Mouse (Mus musculus) layer of hippocampus, adult 18-20 months (tissue): ENCODE results near the gene Gm49486. TPM values are rescaled to one million over a fixed set of nuclear protein-coding genes. Genes with fewer than 3 reads are reported as not detected.

Experiments used
- DNase-seq, 2 experiments: peaks; one replicate each; pipeline ENCODE4 v3.0.0; 2022; ENCODE audit warnings: low spot score in 2 of 2
- long read RNA-seq: library from polyadenylated mRNA; stranded (forward); transcript quantifications from one replicate; pipeline ENCODE4 v2.0.0, GENCODE M21; 2021
- total RNA-seq, 2 experiments: library from RNA; stranded (reverse); gene quantifications; 2 replicates each; pipeline ENCODE4 v1.2.3; 2021

Gene Gm49486
- under 1 TPM in 1 of 2 experiments, not detected in 1; 0.28 TPM for total RNA-seq
- long read RNA-seq, result 0 reads

DNA sequence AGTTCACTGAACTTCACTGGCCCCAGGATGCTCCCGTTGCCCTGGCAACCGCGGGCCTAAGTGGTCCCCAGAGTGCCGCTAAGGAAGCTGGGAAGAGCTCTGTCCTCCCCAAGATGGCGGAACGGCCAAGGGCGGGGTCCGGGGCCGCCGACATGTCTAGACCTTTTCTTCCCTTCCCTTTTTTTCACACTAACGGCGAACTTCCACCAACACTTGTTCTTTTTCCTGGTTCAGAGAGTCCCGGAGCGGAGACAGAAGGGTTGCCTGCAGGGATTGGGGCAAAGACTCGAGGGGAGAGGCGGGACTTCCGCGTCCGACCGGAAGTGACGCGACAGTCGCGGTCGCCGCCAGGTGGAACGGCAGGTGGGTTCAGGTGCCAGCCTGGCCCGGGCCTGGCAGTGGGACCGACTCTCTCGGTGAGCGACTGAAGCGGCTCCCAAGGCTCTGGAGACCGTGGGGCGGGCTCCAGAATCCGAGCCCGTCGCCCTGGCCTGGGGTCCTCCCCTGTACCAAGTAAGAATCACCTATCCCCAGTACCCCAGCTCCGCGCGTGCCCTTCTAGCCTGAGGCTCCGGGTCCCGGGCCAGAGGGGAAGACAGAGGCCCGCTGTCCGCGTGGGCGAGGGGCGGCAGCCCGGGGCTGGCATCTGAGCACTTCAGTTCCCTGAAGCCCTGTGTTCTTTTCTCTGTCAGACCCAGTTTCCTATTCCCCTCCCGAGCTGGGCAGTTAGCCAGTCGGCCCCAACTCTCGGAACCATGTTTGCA lies at the start of gene Gm49486, which contains the start of gene Pick1:
TSS of gene Gm49486 (plus strand) at position 334 of the 764 bp plus-strand sequence.
TSS of gene Pick1 (plus strand) at position 116 of the 764 bp plus-strand sequence.
- peak; percentile 80 to 89 for DNase-seq

DNA sequence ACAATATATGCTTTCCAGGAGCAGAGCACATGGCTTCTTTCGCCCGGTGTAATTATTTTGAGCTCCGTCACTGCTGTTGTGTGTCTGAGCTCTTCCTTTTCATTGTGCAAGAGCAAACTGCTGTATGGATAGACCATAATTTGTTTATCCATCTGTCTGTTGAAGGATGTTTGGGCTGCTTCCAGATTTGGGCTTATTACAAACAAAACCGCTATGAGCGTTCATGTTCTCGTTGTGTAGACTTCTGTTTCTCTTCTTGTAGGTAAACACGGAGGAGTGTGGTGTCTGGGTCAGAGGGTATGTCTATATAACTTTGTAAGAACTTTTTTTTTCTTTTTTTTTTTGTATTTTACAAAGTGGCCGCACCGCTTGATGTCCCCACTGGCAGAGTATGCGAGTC lies 44.0 kb upstream of the Gm49486 start:
- no peak for DNase-seq

DNA sequence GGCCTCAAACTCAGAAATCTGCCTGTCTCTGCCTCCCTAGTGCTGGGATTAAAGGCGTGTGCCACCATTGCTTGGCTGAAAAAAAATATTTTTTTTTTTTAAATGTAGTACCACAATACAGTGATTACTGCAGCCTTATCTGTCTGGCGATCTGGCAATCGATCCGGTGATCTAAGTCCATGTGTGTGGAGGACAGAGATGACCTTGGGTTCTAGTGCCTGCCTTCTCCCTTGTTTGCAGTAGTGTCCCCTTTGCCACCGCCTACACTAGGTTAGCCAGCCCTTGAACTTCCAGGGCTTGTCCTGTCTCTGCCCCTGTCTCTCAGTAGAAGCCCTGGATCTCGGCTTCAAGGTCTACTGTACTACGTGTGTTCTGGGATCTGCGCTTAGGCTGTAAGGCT lies 41.4 kb upstream of the Gm49486 start:
- DNase-seq, result no peak

DNA sequence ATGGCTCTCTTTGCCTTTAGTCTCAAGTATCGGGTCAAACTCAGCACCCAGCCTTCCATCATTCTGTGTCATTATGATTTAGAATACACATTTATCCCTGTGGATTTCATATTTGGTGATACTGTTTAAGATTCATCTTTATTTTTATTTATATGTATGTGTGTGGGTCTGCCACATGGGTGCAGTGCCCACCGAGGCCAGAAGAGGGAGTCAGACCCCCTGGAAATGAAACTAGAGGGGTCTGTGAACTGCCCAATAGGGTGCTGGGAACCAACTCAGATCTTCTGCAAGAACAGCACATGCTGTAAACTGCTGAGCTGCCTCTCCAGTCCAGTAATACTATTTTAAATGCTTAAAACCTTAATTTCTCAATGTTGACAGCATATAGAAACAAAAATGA lies 37.8 kb upstream of the Gm49486 start:
- DNase-seq, result no peak

DNA sequence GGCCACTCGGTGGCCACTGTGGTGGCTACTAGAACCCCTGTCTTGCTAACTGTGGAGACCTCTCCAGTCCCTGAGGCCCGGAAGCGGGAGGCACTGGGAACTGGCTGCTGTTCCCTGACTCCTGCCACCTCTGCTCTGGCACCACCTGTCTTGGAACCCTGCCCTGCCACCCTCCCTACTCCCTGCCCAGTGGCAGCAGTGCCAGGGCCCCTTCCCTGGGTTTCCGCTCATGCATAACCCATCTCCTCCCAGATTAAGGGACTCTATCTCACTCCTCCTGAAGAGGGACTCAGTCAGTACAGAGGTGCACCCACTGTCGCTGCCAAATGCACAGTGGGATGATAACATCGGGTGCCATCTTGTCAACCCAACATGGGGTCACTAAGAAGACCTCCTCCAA lies 36.7 kb upstream of the Gm49486 start:
- DNase-seq, result no peak

DNA sequence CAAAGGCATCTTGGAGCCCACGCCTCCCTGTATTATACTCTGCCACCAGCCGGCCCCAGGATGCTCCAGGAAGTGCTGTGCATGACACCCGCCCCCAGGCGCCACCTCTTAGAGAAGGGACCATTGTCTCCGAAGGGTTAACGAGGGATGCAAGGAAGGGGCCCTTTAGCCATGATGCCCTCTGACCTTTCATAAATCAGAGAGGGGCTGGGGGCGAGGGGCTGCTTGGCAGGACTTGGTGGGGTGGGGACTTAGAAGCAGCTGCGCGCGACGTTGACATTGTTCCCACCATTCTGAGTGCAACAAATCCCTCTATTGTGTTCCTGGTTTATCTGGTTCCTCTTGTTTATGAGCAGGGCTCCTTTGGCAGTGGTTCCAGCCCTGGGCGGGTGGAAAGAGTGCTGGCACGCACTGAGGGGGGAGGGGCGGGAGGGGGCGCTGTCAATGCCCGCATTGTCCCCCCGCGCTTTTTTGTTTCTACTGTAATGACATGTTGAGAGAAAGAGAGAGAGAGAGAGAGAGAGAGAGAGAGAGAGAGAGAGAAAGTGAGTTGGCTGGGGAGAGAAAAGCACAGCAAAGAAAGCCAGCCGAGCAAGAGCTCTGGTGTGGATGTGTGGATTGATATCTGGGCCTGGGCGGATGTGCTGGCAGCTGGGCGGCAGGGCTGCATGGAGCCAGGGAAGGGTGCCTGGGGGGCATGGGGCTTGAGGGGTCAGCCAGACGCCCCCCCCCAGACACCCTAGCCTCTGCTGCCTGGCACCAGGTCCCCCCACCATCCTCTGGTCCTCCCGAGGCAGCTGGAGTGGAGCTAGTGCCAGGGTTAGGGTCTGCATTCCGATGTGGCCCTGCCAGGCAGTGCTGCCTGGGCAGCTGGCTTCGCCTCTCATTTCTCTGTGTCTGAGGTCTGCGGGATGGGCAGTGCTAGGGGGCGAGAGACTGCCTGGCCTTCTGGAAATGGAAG lies 36.0 kb upstream of the Gm49486 start:
- peak in 1 of 2 experiments; percentile 76 for DNase-seq

DNA sequence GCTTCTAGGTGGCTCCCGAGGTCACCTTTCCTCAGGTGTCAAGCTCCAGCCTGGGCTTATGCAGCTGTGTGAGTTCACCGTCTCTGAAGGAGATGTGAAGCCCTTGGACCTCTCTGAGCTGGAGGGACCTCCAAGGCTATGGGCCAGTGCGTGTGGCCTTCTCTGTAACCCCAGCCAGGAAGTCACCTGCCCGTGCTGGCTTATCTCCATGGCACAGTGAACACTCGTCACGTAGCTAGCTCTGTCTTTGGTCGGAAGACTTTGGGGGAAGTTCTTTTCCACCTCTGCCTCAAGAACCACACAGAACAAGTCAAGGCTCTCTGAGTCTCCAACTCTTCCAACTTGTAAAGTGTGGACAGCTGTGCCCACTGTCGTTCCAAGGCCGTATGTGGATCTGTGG lies 35.1 kb upstream of the Gm49486 start:
- no peak for DNase-seq

DNA sequence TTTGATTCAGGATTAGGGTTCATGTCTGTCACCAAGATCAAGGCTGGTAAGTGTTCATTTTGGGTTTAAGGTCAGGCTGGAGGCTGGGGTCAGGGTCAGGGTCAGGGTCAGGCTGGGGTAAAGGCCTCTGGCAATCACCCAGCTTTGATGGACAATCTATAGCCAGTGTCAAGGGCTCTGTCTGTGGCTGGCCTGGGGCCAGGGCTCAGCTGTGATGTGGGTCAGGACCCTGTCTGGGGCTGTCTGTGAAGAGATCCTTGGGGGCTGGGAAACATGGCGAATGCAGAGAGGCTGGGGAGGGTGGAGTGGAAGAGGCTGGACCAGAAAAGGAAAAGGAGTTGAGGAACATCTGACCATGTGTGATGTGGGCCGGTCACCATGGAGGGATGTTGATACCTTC lies 34.2 kb upstream of the Gm49486 start:
- DNase-seq, result no peak

DNA sequence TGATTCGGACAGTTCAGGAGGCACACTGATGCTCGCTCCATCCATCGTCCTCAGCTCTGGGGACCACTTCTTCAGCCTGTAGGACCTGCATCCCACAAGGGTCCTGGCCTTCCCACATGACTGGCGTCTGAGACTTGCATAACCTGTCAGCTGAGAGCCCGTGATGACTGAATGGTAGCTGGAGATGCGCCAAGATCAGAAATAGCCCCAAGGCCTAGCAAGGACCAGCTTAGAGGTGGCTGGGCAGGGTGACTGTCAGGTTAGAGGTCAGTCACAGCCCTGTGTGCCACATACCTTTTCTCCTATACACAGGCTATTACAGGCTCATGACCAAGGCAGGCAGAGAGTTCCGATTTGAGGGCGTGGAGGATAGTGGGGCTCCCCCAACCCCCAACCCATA lies 33.7 kb upstream of the Gm49486 start:
- no peak for DNase-seq

DNA sequence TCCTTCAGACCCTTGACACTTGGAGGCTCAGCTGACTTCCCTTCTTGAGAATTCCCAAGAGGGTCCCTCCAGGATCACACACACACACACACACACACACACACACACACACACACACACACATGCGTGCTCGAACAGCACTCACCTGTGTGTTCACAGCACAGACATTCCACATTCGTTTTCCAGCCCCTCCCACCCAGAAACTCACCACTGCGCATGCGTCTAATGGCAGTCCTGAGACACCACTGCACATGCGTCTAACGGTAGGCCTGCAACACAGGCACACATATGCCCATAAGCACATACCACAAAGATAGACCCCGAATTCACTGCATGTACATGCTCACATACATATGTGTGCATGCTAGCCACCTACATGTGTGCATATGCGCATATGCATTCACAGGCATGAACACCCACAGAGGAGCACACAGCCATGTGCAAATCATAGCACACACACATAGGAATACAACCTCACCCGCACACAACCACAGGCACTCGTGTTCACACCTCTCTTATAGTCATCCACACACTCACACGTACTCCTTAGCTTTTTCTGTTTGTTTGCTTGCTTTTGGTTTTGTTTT lies 29.7 kb upstream of the Gm49486 start:
- no peak for DNase-seq

DNA sequence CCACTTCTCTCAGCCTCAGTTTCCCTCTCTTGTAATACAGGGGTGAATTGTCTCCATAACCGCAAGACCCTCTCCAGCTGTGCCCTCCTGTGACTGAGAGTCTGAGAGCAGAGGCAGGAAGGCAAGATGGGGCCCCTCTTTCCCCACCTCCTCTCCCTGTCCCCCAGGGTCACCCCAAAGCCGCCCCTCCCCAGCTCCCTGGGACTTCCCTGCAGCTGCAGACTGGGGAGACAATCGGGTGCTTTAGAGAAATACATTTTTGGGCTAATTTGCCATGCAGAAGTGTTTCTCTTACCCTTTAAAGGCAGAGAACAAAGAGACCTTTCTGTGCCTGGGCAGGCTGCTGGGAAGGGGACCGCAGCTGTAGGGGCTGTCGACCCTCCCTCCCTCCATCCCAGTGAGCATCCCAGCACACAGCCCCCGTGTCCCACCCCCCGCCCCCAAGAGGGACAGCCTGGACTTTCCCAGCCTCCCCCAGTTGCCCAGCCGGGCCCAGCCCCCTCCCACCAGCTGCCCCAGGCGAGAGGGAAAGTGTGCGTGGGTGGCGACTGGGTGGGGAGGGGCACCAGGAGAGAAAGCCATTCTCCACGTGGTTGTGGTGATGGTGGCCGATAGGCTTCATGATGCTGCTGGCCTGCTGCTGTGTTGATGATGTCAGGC lies 27.6 kb upstream of the Gm49486 start:
- peak; percentile 19 to 37 for DNase-seq

DNA sequence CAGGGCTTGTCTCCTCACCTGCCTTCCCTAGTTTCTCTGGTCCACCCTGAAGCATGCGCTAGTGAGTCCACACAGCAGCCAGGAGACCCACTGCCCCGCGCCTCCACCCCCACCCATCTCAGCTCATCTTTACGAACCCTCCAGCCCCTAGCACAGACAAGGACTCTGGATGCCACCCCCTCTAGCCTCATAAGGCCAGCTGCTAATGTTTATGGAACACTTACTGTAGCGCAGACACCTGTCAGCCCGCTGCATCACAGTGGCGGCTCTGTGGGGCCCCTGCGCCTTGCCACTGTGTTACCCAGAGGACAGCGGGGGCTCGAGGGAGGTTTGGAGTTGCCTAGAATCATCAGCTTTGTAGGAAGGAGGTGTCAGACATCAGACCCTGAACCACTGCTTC lies 26.6 kb upstream of the Gm49486 start:
- no peak for DNase-seq

DNA sequence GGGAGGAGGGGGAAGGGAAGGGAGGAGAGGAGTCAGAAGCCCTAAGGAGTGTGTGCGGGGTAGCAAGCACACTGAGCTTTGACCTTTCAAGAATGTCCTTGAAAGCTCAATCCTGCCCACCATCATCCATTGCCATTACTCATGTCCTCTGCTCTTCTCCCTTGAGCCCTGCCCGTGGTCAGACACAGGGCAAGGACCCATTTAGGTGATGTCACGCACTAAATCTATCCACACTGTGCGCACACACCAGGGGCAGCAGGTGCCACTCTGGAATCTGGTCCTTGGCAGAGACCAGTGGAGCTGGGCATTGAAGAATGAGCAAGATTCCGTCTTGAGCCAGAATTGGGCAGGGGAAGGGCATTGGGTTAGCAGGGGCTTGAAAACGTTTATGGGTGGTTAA lies 21.0 kb upstream of the Gm49486 start:
- DNase-seq, result no peak

DNA sequence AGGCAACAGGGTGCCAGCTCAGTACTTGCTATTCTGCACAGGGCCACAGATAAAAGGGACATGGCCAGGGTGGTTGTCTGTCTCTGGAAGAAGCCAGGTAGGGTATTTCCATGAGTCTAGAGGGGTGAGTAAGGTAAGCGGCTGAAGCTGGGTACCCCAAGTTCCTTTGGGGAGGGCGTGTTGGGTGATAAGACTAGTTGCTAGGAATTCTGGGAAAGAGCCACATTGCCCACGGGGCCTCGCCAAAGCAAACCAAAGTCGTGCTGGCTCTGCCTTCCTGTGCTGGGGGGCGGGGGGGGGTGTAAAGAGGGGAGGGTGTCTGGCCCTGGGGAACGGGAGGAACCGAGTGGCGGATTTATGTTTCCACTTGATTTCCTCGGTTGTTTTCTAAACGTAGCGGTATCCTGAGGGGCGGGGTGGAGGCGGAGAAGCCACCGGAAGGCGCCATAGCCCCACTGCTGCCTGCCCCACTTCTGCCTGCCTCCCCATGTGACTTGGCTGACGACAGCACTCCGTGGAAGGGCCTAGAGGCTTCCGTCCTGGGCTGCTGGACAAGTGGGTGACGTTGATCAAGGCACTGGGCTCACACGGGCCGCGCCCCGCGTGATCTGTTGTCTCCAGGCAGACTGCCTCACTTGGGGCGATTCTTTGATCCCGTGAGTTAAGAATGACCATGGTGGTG lies 20.3 kb upstream of the Gm49486 start:
- DNase-seq, result peak in 1 of 2 experiments; percentile 54

DNA sequence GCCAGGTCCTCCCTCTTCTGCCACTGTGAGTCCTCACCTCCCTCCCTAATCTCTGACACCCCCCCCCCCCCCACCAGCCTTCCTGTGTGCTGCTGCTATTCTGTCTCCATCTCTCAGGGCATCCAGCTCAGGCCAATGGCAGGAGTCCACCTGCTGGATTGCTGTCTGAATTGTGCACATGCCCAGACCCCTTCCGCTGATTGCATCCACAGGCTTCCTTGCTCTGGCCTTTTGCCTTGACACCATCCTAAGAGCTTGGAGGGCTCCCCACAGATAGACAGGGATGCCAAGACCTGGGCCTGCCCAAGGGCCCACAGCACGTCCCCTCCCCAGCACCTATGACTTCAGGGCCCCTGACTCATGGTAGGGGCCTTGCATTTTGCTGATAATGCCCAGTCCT lies 18.8 kb upstream of the Gm49486 start:
- DNase-seq, result no peak

DNA sequence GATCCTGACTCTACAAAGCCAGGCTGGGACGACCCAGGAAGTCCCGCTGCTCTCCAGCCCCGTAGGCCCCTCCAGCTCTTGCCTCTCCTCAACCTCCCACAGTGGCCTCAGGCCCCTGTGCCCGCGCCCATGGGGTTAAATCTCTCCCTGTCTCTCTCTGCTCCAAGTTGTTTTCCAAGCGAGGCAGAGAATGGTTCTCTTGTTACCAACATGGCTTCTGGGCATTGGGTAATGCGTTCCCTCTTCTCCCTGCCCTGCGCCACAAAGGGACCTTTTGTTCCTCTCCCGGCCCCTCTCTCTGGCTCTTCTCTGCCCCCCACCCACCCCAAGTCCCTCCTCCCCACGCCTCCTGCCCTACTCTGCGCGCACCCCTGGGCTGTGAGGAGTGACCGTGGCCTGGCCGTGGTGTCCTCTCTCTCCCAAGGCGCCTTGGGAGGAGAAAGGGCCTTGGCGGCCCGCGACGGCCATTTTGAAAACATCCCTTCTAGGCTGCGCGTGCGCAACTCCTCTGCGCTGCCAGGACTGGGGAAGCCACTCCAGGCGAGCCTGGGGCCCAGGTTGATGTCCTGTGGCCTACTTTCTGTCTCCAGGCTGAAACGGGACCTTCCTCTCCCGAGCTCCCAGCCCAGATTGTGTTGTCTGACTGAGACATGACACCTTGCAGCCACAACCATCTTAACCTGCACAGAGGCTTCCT lies 16.3 kb upstream of the Gm49486 start:
- peak in 1 of 2 experiments; percentile 39 for DNase-seq

DNA sequence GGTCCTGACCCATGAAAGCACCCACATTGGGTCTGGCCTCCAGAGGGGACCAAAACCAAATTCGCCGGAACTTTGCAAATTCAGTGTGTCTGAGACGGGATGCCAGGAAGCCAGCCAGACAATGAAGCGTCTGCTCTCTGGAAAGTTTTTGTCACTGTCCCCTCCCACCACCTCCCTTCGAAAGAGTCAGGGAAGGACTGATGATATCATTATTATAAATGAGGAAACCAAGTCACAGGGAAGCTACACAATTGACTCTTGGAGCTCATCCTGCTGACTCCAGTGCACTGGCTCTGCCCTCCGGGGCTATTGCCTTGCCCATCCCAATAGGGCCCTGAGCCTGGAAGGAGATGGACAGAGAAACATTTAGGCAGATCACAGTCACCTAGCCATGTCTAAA lies 15.6 kb upstream of the Gm49486 start:
- no peak for DNase-seq

DNA sequence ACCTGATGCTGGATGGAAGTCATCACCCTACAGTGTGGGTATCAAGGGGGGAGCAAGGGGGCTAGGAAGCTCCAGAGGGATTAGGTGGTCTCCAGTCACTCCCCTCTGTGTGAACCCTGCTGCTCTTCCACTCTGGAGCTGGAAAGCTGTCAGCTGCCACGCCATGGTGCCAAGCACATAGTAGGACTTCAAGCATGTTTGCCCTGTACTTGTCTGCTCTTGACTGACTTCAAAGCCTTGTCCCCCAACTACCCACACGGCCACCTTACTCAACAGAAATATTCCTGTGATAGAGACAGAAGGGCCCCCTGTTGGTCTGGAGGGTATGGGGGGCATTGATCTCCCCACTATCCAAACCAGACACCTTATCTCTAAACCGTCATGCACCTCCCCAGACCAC lies 13.0 kb upstream of the Gm49486 start:
- DNase-seq, result no peak

DNA sequence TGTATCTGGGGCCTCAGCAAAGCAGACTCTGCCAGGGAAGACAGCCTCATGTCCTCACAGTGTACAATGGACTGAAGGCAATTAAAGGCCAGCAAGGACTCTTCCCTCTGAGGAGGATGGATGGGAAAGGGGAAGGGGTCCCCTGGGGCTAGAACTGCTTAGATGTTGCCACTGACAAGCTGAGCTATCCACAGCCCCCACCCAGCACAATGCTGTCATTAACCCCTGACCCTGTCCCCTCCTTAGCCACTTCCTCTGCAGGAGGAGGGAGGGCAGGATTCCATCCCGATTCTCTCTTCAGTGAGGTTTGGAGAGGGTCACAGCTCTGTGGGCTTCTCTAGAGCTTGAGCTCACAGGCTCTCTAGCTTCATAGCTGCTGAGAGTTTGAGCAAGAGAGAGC lies 9.6 kb upstream of the Gm49486 start:
- no peak for DNase-seq

DNA sequence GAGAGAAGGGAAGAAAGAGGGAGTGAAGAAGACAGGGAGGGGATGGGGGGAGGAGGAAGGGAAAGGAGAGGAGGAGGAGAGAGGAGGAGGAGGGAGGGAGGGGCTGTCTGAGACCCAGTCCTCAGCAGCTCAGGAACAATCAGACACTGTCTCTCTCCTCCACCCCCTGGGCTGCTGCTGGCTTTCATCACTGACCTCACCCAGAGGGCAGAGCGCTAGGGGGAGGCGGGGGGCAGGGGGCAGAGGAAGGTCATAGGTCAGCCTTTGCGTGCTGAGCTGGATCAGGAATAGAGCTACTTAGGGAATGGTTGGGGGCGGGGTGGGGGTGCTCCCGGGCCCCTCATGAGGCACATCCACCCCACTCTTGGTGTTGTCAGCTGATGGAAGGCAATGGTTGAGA lies 5.5 kb upstream of the Gm49486 start:
- no peak for DNase-seq
